Mouse (Mus musculus): Measurements from ENCODE around the gene Il3ra.

GRCm38 (mm10) chr14:14352606-14353005 is 6.5 kb downstream of the Il3ra start:
- TF ChIP-seq ZNF384 (IDR thresholded peaks at IDR 0.05; ENCODE audit: low read depth, low read length) = no peak
- no peak for TF ChIP-seq MAFK (IDR thresholded peaks at IDR 0.05; ENCODE audit: insufficient read depth, low read depth, low read length)
- no peak for TF ChIP-seq HCFC1 (IDR thresholded peaks at IDR 0.05; ENCODE audit: borderline replicate concordance, insufficient read depth, low read length)
- TF ChIP-seq ZC3H11A (IDR thresholded peaks at IDR 0.05; ENCODE audit: borderline replicate concordance, low read depth, low read length) = no peak

All from ES-E14 (cell line).